Mouse (Mus musculus) embryonic facial prominence, embryonic 11.5 days (tissue): ENCODE data around the gene Slc6a13. TPM values are rescaled to one million over a fixed set of nuclear protein-coding genes. Genes with fewer than 3 reads are reported as not detected.
"Not testable (repeated sequence)": the region's sequence is repeated elsewhere in the genome, so short reads cannot be mapped to it uniquely, and the experiment has no call there.

Source experiments
- ATAC-seq: fragments of 200-750 bp; cut with Nextera tagmentation; replicated peaks from 2 replicates; pipeline ENCODE4 v1.8.0; 2017; ENCODE audit warnings: low read depth; ENCODE audit not compliant: insufficient number of reproducible peaks, low FRiP score, low TSS enrichment
- DNase-seq: peaks from one replicate; pipeline ENCODE4 v3.0.0-alpha.2; 2015; ENCODE audit warnings: low spot score
- H3K27ac ChIP-seq: fragments of 300-500 bp; sonication (generic); replicated peaks from 2 replicates; pipeline ENCODE4 v1.5.1; 2014; ENCODE audit warnings: mild to moderate bottlenecking, low read depth, low read length, control low read depth
- H3K27me3 ChIP-seq: fragments of 300-500 bp; sonication (generic); 2 replicates; pipeline ENCODE4 v1.6.1; 2014; ENCODE audit warnings: mild to moderate bottlenecking, low read length, moderate library complexity, mixed read lengths; ENCODE audit not compliant: control insufficient read depth, insufficient read depth
- H3K36me3 ChIP-seq: fragments of 300-500 bp; sonication (generic); replicated peaks from 2 replicates; pipeline ENCODE4 v1.6.1; 2014; ENCODE audit warnings: low read depth, mild to moderate bottlenecking, low read length, moderate library complexity, mixed read lengths; ENCODE audit not compliant: control insufficient read depth, insufficient read depth
- H3K4me1 ChIP-seq: fragments of 300-500 bp; sonication (generic); 2 replicates; pipeline ENCODE4 v1.6.1; 2014; ENCODE audit warnings: low read length, mixed read lengths; ENCODE audit not compliant: control insufficient read depth, insufficient read depth
- H3K4me2 ChIP-seq: fragments of 300-500 bp; sonication (generic); 2 replicates; pipeline ENCODE4 v1.6.1; 2014; ENCODE audit warnings: low read depth, mild to moderate bottlenecking, control low read depth, low read length, moderate library complexity
- H3K4me3 ChIP-seq: fragments of 300-500 bp; sonication (generic); 2 replicates; pipeline ENCODE4 v1.5.1; 2014; ENCODE audit warnings: low read depth, low read length, control low read depth
- H3K9ac ChIP-seq: fragments of 300-500 bp; sonication (generic); replicated peaks from 2 replicates; pipeline ENCODE4 v1.6.1; 2014; ENCODE audit warnings: mild to moderate bottlenecking, control low read depth, low read length
- H3K9me3 ChIP-seq: fragments of 300-500 bp; sonication (generic); replicated peaks from 2 replicates; pipeline ENCODE4 v1.6.1; 2016; ENCODE audit warnings: mild to moderate bottlenecking, low read length, inconsistent platforms, mixed read lengths; ENCODE audit not compliant: control insufficient read depth
- WGBS: fragments of 180-500 bp; shearing (Covaris S2); extraction: QIAGEN DNeasy Blood & Tissue Kit; methylation state at CpG from one replicate; pipeline ENCODE4 v1.1.7; 2014; 5-methylcytosine and 5-hydroxymethylcytosine counted together
- polyA plus RNA-seq: library from polyadenylated mRNA; unstranded; fragments of >200 nt; fragmentation: Nextera tagmentation; extraction: Ambion mirVana; gene quantifications from 2 replicates; pipeline ENCODE4 v1.2.1, GENCODE M21; 2014

The Slc6a13 gene
- polyA plus RNA-seq, 1 experiment from 2014 or later = 0.91 TPM

GRCm38 (mm10) chr6:121366537-121366936 is 66.5 kb downstream of the Slc6a13 start:
- ATAC-seq, H3K36me3 ChIP-seq, H3K27ac ChIP-seq, H3K4me2 ChIP-seq, H3K9me3 ChIP-seq, H3K9ac ChIP-seq, H3K4me3 ChIP-seq, H3K27me3 ChIP-seq, H3K4me1 ChIP-seq: not testable (repeated sequence)
- peak; percentile 38 for DNase-seq
- WGBS = 20% methylated on average over 2 of the region's 2 CpGs

GRCm38 (mm10) chr6:121367099-121367498 is 67.1 kb downstream of the Slc6a13 start:
- Histone ChIP-seq H3K36me3 (no peaks in the 10 kb centered on the region), H3K4me2 (no peak overlapping the region), H3K9ac (no peak overlapping the region), H3K27ac (no peak overlapping the region), H3K4me3 (no peak overlapping the region), H3K9me3 (no peaks in the 10 kb centered on the region), H3K4me1 (no peaks in the 10 kb centered on the region), H3K27me3 (no peaks in the 10 kb centered on the region)
- ATAC-seq = no peak
- DNase-seq = no peak
- WGBS = 52% methylated on average over 3 of the region's 3 CpGs

DNA sequence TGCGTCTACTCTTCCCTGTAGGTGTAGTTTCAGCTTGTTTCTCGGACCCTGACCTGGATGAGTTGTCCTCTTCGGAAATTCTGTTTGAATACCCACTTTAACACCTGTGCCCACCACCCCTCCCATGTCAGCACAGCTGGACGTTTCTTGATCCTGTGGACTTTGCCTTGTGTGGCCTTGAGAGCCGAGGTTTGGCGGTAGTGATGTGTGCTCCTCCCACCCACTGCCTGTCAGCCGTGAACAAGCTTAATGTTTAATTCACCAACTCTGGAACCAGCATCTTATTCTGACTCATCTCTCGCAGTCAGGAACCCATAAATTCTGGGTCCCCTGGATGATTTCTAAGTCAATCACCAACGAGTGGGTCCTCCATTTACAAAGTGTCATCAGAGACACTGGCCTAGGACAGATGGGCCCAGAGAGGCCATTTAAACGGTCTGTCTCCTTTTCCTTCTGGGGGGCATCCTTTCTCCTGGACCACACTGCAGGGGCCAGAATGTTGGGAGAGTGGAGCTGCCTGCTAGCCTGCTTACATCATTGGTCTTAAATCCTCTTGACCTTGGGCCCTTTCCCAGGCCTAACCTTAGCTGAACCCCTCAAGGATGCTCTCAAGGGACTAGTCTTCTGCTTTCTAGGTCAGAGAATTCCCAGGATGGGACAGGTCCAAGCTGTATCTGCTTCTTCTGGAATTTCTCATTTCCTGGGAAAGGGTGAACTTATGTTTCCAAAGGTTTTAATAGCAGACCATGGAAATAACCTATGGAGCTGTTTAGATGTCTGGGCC is 71.4 kb downstream of the Slc6a13 start:
- ATAC-seq = no peak
- Histone ChIP-seq H3K4me3 (no peak overlapping the region), H3K4me1 (no peaks in the 10 kb centered on the region), H3K9ac (no peak overlapping the region), H3K9me3 (no peaks in the 10 kb centered on the region), H3K4me2 (no peak overlapping the region), H3K27ac (no peak overlapping the region), H3K27me3 (no peaks in the 10 kb centered on the region), H3K36me3 (no peaks in the 10 kb centered on the region)
- DNase-seq = no peak
- WGBS = 80% methylated on average over 10 of the region's 10 CpGs

DNA sequence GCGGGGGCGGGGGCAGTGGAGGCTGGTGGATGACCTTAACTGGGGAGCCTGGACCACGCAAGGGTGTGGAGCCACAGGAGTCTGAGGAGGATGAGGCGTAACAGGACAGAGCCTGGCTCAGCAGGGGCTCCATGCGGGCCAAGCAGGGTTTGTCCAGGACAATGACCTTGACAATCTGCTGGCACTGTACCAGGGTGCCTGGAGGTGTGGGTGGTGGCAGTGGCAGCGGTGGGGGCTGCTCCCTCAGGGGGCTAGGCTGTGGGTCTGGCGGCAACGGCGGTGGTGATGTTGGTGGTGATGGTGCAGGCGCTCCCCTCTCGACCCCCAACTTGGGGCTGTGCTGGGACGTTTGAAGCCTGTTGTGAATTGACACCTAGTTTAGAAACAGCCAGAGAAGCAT is 76.1 kb downstream of the Slc6a13 start:
- DNase-seq = no peak
- Histone ChIP-seq H3K4me1 (no peaks in the 10 kb centered on the region), H3K4me2 (no peak overlapping the region), H3K27ac (no peak overlapping the region), H3K9me3 (no peaks in the 10 kb centered on the region), H3K4me3 (no peak overlapping the region), H3K9ac (no peak overlapping the region), H3K27me3 (no peaks in the 10 kb centered on the region), H3K36me3 (no peaks in the 10 kb centered on the region)
- no peak for ATAC-seq
- WGBS = 68% methylated on average over 12 of the region's 12 CpGs

GRCm38 (mm10) chr6:121378256-121378655 is 78.2 kb downstream of the Slc6a13 start:
- H3K27me3 ChIP-seq = no peaks in the 10 kb centered on the region

GRCm38 (mm10) chr6:121380576-121380975 is 80.5 kb downstream of the Slc6a13 start:
- Histone ChIP-seq H3K4me1 (no peaks in the 10 kb centered on the region), H3K27ac (no peak overlapping the region), H3K27me3 (no peaks in the 10 kb centered on the region), H3K9ac (no peak overlapping the region), H3K36me3 (no peaks in the 10 kb centered on the region), H3K4me2 (no peak overlapping the region), H3K4me3 (no peak overlapping the region), H3K9me3 (no peaks in the 10 kb centered on the region)
- no peak for ATAC-seq
- 83% methylated on average over 8 of the region's 8 CpGs for WGBS
- no peak for DNase-seq

More at GRCm38 (mm10) chr6:121378256-121378655, 78.2 kb downstream of the Slc6a13 start:
- DNase-seq (no peak), ATAC-seq (no peak)
- Histone ChIP-seq H3K4me3 (no peak overlapping the region), H3K9ac (no peak overlapping the region), H3K36me3 (no peaks in the 10 kb centered on the region), H3K4me1 (no peaks in the 10 kb centered on the region), H3K4me2 (no peak overlapping the region), H3K9me3 (no peaks in the 10 kb centered on the region), H3K27ac (no peak overlapping the region)
- 63% methylated on average over 4 of the region's 4 CpGs for WGBS

DNA sequence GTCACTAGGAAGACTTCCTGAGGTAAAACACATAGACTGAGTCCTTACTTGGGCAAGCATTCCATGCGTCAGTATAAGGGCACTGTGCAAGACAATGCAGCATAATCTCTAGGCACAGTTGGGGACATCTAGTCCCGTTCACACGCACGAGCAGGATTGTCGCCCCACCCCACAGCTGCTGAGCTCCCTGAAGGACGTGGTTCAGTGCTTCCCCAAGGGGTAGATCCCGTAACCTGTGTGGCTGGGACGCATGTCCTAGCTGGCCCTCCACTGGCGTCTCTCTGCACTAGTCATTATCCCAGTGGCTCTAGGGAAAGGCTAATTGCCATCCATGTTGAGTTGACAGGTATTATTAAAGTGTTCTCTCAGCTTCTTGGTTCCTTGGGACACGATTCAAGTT is 82.0 kb downstream of the Slc6a13 start:
- Histone ChIP-seq H3K27me3 (no peaks in the 10 kb centered on the region), H3K9me3 (no peaks in the 10 kb centered on the region), H3K4me2 (no peak overlapping the region), H3K27ac (no peak overlapping the region), H3K36me3 (no peaks in the 10 kb centered on the region), H3K4me3 (no peak overlapping the region), H3K9ac (no peak overlapping the region), H3K4me1 (no peaks in the 10 kb centered on the region)
- ATAC-seq (no peak), DNase-seq (no peak)
- WGBS = 46% methylated on average over 10 of the region's 10 CpGs

GRCm38 (mm10) chr6:121385397-121385796 is 85.4 kb downstream of the Slc6a13 start:
- H3K4me1 ChIP-seq = no peaks in the 10 kb centered on the region
- no peaks in the 10 kb centered on the region for H3K9me3 ChIP-seq
- ATAC-seq = no peak
- no peaks in the 10 kb centered on the region for H3K36me3 ChIP-seq
- no peak for DNase-seq
- H3K4me2 ChIP-seq = no peak overlapping the region
- no peak overlapping the region for H3K9ac ChIP-seq
- H3K27me3 ChIP-seq = no peaks in the 10 kb centered on the region
- 82% methylated on average over 3 of the region's 3 CpGs for WGBS
- H3K27ac ChIP-seq = no peak overlapping the region
- H3K4me3 ChIP-seq = no peak overlapping the region
